Mouse (Mus musculus): ENCODE measurements around the gene Man2b1. TPM values are rescaled to one million over a fixed set of nuclear protein-coding genes. Genes with fewer than 3 reads are reported as not detected.

Man2b1 gene
- polyA plus RNA-seq, 1 experiment from 2014 or later, result 16.9 TPM

- no peak for ATAC-seq (ENCODE audit: low FRiP score)
- no peaks in the 10 kb centered on the region for H3K9me3 ChIP-seq (ENCODE audit: control insufficient read depth, low read length)
- no peak overlapping the region for H3K27ac ChIP-seq (ENCODE audit: low read depth, low read length)
- peaks cover 6% of the 10 kb centered on the region for H3K36me3 ChIP-seq (ENCODE audit: control insufficient read depth, insufficient read depth, low read length)
- 89% methylated on average over 5 of the region's 5 CpGs for WGBS
- H3K4me3 ChIP-seq (ENCODE audit: low read depth, low read length), result peak overlapping the region; percentile 95
- peak overlapping the region; percentile 63 for H3K4me2 ChIP-seq (replicated peaks; ENCODE audit: low read depth, low read length)
- H3K9ac ChIP-seq (ENCODE audit: low read depth, low read length), result peak overlapping the region; percentile 83; the same call in 1 of the 2 replicates
- no peaks in the 10 kb centered on the region for H3K27me3 ChIP-seq (ENCODE audit: control insufficient read depth, insufficient read depth, low read length)
- H3K4me1 ChIP-seq (replicated peaks; ENCODE audit: control insufficient read depth, insufficient read depth, low read length), result no peaks in the 10 kb centered on the region
- peak; percentile 45 for DNase-seq (ENCODE audit: low spot score)
These were observed 12.0 kb upstream of the Man2b1 start for GRCm38 (mm10) chr8:85071041-85071440.

DNA sequence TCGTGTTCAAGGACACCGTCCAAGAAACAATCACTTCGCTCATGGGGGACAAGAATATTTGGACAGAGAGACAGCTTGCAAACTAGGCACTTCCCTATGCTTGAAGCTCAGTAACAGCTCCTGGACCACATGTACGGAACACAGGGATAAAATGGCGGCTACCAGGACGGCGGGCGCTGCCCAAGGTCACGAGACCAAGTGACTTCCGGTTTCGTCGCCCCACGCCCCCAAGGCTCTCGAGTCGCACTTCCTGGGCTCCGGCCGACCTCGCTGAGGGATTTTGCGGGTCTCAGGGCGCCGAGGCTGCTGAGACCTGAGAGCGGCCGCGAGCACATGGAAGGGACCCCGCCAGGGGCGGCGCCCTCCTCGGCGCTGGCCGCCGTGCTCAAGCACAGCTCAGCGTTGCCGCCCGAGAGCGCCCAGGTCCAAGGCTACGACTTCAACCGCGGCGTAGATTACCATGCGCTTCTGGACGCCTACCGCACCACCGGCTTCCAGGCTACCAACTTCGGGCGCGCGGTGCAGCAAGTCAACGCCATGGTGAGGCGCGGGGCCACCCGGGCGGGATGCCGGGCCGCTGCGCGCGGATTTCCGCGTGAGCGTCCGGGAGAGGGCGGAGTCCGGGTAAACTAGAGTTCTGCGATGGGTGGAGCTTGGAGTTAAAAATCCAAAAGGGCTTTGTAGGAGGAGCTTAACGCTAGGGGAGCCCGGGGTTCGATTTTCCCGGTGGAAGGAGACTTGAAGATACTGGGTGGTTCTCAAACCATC, 11.4 kb upstream of the Man2b1 start, which contains the start of gene Dhps:
TSS of gene Dhps (plus strand) at position 244 of the 768 bp plus-strand sequence.
- under 1% methylated on average over 57 of the region's 68 CpGs for WGBS
- H3K4me1 ChIP-seq (replicated peaks; ENCODE audit: control insufficient read depth, insufficient read depth, low read length), result no peaks in the 10 kb centered on the region
- peak; percentile 91 for DNase-seq (ENCODE audit: low spot score)
- H3K27me3 ChIP-seq (ENCODE audit: control insufficient read depth, insufficient read depth, low read length), result no peaks in the 10 kb centered on the region
- peak; percentile 91 for ATAC-seq (ENCODE audit: low FRiP score)
- peak within 1 kb of the TSS; percentile 95 for H3K4me3 ChIP-seq (ENCODE audit: low read depth, low read length)
- H3K36me3 ChIP-seq (ENCODE audit: control insufficient read depth, insufficient read depth, low read length), result peaks cover 6% of the 10 kb centered on the region
- peak within 1 kb of the TSS; percentile 93 for H3K27ac ChIP-seq (ENCODE audit: low read depth, low read length)
- no peaks in the 10 kb centered on the region for H3K9me3 ChIP-seq (ENCODE audit: control insufficient read depth, low read length)
- H3K9ac ChIP-seq (ENCODE audit: low read depth, low read length), result peak within 1 kb of the TSS; percentile 83
- H3K4me2 ChIP-seq (replicated peaks; ENCODE audit: low read depth, low read length), result peak within 1 kb of the TSS; percentile 63

DNA sequence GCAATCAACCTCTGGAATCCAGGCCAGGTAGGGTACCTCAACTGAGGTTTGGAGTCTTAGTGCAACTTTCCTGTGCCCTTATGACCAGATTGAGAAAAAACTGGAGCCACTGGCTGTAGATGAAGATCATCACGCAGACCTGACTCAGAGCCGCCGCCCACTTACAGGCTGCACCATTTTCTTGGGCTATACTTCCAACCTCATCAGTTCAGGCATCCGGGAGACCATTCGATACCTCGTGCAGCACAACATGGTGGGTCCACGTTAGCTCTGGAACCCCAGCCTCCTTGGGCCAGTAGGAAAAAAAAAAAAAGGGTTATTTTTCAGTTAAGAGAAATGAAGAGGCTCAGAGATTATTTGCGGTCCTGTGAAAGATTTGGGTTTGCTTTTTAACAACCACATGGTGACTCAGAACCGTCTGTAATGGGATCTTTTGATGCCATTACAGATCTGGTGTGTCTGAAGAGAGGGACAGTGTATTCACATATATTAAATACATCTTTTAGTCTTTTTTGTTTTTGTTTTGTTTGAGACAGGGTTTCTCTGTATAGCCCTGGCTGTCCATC, 10.6 kb upstream of the Man2b1 start:
- Histone ChIP-seq H3K27me3 (ENCODE audit: control insufficient read depth, insufficient read depth, low read length) (no peaks in the 10 kb centered on the region), H3K36me3 (ENCODE audit: control insufficient read depth, insufficient read depth, low read length) (peaks cover 6% of the 10 kb centered on the region; the same call in 1 of the 2 replicates), H3K4me1 (replicated peaks; ENCODE audit: control insufficient read depth, insufficient read depth, low read length) (no peaks in the 10 kb centered on the region), H3K27ac (ENCODE audit: low read depth, low read length) (peak overlapping the region; percentile 93), H3K9me3 (ENCODE audit: control insufficient read depth, low read length) (no peaks in the 10 kb centered on the region), H3K4me2 (replicated peaks; ENCODE audit: low read depth, low read length) (peak overlapping the region; percentile 63), H3K4me3 (ENCODE audit: low read depth, low read length) (peak overlapping the region; percentile 95), H3K9ac (ENCODE audit: low read depth, low read length) (peak overlapping the region; percentile 83)
- ATAC-seq (ENCODE audit: low FRiP score) (0 out of 2 replicates have a peak, but pooled peaks have one; percentile 11), DNase-seq (ENCODE audit: low spot score) (no peak)
- 40% methylated on average over 9 of the region's 9 CpGs for WGBS

DNA sequence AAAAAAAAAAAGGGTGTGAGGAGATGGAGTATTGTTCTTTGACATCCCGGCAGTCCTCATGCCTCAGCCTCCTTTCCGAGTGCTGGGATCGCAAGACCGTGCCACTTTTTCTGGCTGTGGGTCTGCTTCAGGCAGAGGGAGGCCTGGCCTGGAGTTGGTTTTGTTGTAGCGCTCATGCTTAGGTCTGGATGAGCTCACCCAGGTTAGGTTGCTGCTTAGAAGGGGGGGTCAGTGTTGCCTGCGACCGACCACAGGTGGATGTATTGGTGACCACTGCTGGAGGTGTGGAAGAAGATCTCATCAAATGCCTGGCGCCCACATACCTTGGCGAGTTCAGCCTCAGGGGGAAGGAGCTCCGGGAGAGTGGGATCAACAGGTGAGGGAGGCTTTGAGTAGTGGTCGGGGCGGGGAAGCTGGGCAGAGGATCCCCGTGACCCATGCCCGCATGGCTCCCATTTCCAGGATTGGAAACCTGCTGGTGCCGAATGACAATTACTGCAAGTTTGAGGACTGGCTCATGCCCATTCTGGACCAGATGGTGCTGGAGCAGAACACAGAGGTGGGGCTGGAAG, 9.9 kb upstream of the Man2b1 start:
- WGBS, result 94% methylated on average over 15 of the region's 15 CpGs
- ATAC-seq (ENCODE audit: low FRiP score) (no peak), DNase-seq (ENCODE audit: low spot score) (no peak)
- Histone ChIP-seq H3K4me1 (replicated peaks; ENCODE audit: control insufficient read depth, insufficient read depth, low read length) (no peaks in the 10 kb centered on the region), H3K36me3 (ENCODE audit: control insufficient read depth, insufficient read depth, low read length) (peaks cover 6% of the 10 kb centered on the region; the same call in 1 of the 2 replicates), H3K9me3 (ENCODE audit: control insufficient read depth, low read length) (no peaks in the 10 kb centered on the region), H3K4me3 (ENCODE audit: low read depth, low read length) (no peak overlapping the region; the same call in 1 of the 2 replicates), H3K27me3 (ENCODE audit: control insufficient read depth, insufficient read depth, low read length) (no peaks in the 10 kb centered on the region), H3K4me2 (replicated peaks; ENCODE audit: low read depth, low read length) (no peak overlapping the region), H3K27ac (ENCODE audit: low read depth, low read length) (no peak overlapping the region), H3K9ac (ENCODE audit: low read depth, low read length) (no peak overlapping the region)

DNA sequence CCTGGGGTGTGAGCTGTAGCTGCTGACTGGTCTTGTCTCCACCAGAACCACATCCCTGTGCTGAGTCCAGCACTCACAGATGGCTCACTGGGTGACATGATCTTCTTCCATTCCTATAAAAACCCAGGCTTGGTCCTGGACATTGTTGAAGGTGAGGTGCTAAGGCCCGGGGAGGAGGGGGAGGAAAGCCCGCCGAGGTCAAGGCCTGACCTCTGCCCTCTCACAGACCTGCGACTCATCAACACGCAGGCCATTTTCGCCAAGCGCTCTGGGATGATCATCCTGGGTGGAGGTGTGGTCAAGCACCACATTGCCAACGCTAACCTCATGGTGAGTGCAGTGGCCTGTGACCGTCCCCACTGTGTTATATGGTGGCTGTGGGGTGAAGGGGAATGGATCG, 8.9 kb upstream of the Man2b1 start:
- Histone ChIP-seq H3K27ac (ENCODE audit: low read depth, low read length) (no peak overlapping the region), H3K9me3 (ENCODE audit: control insufficient read depth, low read length) (no peaks in the 10 kb centered on the region), H3K4me2 (replicated peaks; ENCODE audit: low read depth, low read length) (no peak overlapping the region), H3K4me1 (replicated peaks; ENCODE audit: control insufficient read depth, insufficient read depth, low read length) (no peaks in the 10 kb centered on the region), H3K27me3 (ENCODE audit: control insufficient read depth, insufficient read depth, low read length) (no peaks in the 10 kb centered on the region), H3K36me3 (ENCODE audit: control insufficient read depth, insufficient read depth, low read length) (peaks cover 6% of the 10 kb centered on the region; the same call in 1 of the 2 replicates), H3K4me3 (ENCODE audit: low read depth, low read length) (no peak overlapping the region), H3K9ac (ENCODE audit: low read depth, low read length) (no peak overlapping the region)
- WGBS, result 88% methylated on average over 9 of the region's 10 CpGs
- DNase-seq (ENCODE audit: low spot score) (no peak), ATAC-seq (ENCODE audit: low FRiP score) (no peak)

- no peak overlapping the region for H3K27ac ChIP-seq (ENCODE audit: low read depth, low read length)
- no peak for DNase-seq (ENCODE audit: low spot score)
- peaks cover 6% of the 10 kb centered on the region; the same call in 1 of the 2 replicates for H3K36me3 ChIP-seq (ENCODE audit: control insufficient read depth, insufficient read depth, low read length)
- no peak overlapping the region for H3K4me2 ChIP-seq (replicated peaks; ENCODE audit: low read depth, low read length)
- no peaks in the 10 kb centered on the region; the same call in 1 of the 2 replicates for H3K4me1 ChIP-seq (replicated peaks; ENCODE audit: control insufficient read depth, insufficient read depth, low read length)
- no peak for ATAC-seq (ENCODE audit: low FRiP score)
- H3K9ac ChIP-seq (ENCODE audit: low read depth, low read length), result no peak overlapping the region
- no peaks in the 10 kb centered on the region for H3K9me3 ChIP-seq (ENCODE audit: control insufficient read depth, low read length)
- H3K4me3 ChIP-seq (ENCODE audit: low read depth, low read length), result no peak overlapping the region
- WGBS, result 95% methylated on average over 10 of the region's 10 CpGs
- H3K27me3 ChIP-seq (ENCODE audit: control insufficient read depth, insufficient read depth, low read length), result no peaks in the 10 kb centered on the region
These were observed 8.5 kb upstream of the Man2b1 start for GRCm38 (mm10) chr8:85074617-85075016.

DNA sequence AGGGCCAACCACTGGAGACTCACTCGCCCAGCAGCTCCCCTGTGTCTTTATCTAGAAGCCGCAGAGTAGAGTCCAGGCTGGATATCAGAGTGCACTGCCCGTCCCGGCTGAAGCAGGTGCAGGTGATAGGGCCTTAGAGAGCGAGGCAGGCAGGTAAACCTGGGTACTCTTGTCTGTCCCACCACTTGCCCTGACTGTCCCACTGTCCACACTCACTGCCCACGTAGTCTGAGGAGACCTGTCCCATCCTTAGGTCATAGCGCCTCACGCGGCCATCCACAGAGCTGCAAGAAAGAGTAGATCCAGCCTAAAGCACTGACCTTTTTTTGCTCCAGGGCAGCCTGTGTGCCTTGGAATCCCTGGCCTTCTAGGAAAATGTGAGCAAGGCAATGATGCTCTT, 7.1 kb upstream of the Man2b1 start:
- no peak overlapping the region for H3K9ac ChIP-seq (ENCODE audit: low read depth, low read length)
- no peaks in the 10 kb centered on the region for H3K27me3 ChIP-seq (ENCODE audit: control insufficient read depth, insufficient read depth, low read length)
- no peak for ATAC-seq (ENCODE audit: low FRiP score)
- H3K9me3 ChIP-seq (ENCODE audit: control insufficient read depth, low read length), result no peaks in the 10 kb centered on the region
- H3K4me1 ChIP-seq (replicated peaks; ENCODE audit: control insufficient read depth, insufficient read depth, low read length), result no peaks in the 10 kb centered on the region; the same call in 1 of the 2 replicates
- no peak overlapping the region for H3K4me2 ChIP-seq (replicated peaks; ENCODE audit: low read depth, low read length)
- no peak overlapping the region for H3K4me3 ChIP-seq (ENCODE audit: low read depth, low read length)
- H3K36me3 ChIP-seq (ENCODE audit: control insufficient read depth, insufficient read depth, low read length), result peaks cover 6% of the 10 kb centered on the region; the same call in 1 of the 2 replicates
- WGBS, result 77% methylated on average over 9 of the region's 9 CpGs
- peak; percentile 56 for DNase-seq (ENCODE audit: low spot score)
- H3K27ac ChIP-seq (ENCODE audit: low read depth, low read length), result no peak overlapping the region

DNA sequence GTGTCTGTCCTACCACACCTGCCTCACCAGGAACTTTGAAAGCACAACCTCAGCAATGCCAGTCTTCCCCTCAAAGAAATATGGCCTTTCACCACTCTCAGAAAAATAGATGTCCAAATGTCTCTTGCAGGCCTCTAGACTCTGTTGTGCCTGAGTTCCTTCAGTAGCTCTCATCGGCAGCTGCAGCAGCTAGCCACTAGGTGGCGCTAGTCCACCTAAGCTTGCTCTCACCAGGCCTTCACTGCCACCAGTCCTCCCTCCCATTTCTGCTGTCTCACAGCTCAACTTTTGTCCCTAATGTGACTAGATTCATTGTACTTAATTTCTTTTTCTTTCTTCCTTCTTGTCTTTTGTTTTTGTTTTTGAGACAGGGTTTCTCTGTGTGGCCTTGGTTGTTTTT, 6.1 kb upstream of the Man2b1 start:
- H3K4me1 ChIP-seq (replicated peaks; ENCODE audit: control insufficient read depth, insufficient read depth, low read length), result no peaks in the 10 kb centered on the region; the same call in 1 of the 2 replicates
- no peak overlapping the region for H3K9ac ChIP-seq (ENCODE audit: low read depth, low read length)
- no peak overlapping the region for H3K27ac ChIP-seq (ENCODE audit: low read depth, low read length)
- H3K9me3 ChIP-seq (ENCODE audit: control insufficient read depth, low read length), result no peaks in the 10 kb centered on the region
- 2% methylated on average over 2 of the region's 2 CpGs for WGBS
- no peak for ATAC-seq (ENCODE audit: low FRiP score)
- H3K27me3 ChIP-seq (ENCODE audit: control insufficient read depth, insufficient read depth, low read length), result no peaks in the 10 kb centered on the region
- H3K4me2 ChIP-seq (replicated peaks; ENCODE audit: low read depth, low read length), result no peak overlapping the region
- peaks cover 6% of the 10 kb centered on the region; the same call in 1 of the 2 replicates for H3K36me3 ChIP-seq (ENCODE audit: control insufficient read depth, insufficient read depth, low read length)
- DNase-seq (ENCODE audit: low spot score), result peak; percentile 91
- no peak overlapping the region for H3K4me3 ChIP-seq (ENCODE audit: low read depth, low read length)
